Mouse (Mus musculus) lung, postnatal 10 days (tissue): ENCODE measurements at regions not wholly inside any gene's neighbourhood (a gene's known extent, or its start where the extent isn't known, plus 50 kb on each side); places are given as distances from the start of the nearest gene placed in this dataset.

ENCODE experiments used
- DNase-seq: peaks from one replicate; pipeline ENCODE4 v3.0.0; 2021

GRCm38 (mm10) chr8:26527186-26527580 is 407.8 kb downstream of the Gm45692 start:
- no peak for DNase-seq

DNA sequence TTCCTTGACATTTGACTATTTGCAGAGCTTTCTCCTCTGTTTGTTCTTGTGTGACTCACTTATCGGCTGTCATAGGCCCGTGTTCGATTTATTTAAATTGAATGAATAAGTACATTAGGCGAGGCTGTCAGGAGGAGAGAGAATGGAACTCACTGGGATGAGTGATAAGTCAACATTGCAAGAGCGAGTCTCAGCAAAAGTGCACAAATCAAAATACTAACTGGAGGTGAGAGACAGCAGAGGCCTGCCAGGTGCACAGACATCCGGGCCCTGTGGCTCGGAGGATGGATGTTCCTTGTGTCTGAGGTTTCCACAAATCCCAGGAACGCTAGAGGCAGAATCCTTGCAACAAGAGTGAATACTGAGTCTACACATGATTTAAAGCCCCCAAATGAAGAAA is 410.6 kb downstream of the Gm45692 start:
- no peak for DNase-seq

- peak; percentile 2 for DNase-seq
Measured at GRCm38 (mm10) chr8:26533444-26534421, 414.4 kb downstream of the Gm45692 start.

GRCm38 (mm10) chr8:26535816-26536215 is 416.5 kb downstream of the Gm45692 start:
- no peak for DNase-seq

- no peak for DNase-seq
Measured at GRCm38 (mm10) chr8:26553691-26554090, 423.4 kb upstream of the Zfp703 start.

GRCm38 (mm10) chr8:26559196-26559595 is 417.9 kb upstream of the Zfp703 start:
- peak; percentile 72 for DNase-seq

DNA sequence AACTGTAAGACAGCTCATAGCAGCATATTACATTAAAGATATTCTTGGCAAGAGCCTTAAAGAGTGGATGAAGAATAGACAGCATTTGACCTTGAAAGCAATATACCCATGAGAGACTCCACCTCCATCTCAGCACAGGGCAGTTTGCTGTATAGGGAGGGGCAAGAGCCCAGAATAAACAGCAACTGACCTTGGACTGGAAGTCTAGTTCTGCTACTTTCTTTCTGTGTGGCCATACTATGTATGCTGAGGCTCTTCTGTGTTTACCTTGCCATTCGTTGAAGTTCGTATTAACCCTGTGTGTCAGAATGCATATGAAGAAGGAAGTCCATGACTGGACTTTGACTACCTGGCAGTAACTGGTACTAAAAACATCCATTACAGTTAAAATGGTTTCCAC is 414.0 kb upstream of the Zfp703 start:
- no peak for DNase-seq

- no peak for DNase-seq
Measured at GRCm38 (mm10) chr8:26564254-26564653, 412.9 kb upstream of the Zfp703 start.

GRCm38 (mm10) chr8:26568423-26569060 is 408.6 kb upstream of the Zfp703 start:
- no peak for DNase-seq

- no peak for DNase-seq
Measured at GRCm38 (mm10) chr8:26588841-26589240, 388.3 kb upstream of the Zfp703 start.

GRCm38 (mm10) chr8:26590591-26591212 is 386.4 kb upstream of the Zfp703 start:
- DNase-seq = no peak

DNA sequence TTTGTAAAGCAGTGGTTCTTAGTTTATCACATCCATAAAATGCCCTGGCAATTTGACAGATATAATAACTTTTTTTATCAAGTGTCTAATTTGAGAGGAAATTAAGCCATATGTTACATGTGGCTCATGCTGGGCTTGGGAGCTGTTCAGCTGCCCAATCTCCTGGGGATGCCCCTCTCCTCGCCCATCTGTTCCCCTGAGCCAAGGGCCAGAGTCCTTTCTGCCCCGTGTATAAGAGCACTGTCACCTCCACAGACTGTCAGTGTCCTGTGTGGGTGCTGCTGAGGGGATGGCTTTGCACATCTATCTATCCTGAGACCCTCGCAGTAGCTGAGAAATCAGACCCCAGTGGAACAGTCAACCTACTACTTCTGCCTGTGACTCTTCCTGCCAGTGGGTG is 385.9 kb upstream of the Zfp703 start:
- DNase-seq = no peak

DNA sequence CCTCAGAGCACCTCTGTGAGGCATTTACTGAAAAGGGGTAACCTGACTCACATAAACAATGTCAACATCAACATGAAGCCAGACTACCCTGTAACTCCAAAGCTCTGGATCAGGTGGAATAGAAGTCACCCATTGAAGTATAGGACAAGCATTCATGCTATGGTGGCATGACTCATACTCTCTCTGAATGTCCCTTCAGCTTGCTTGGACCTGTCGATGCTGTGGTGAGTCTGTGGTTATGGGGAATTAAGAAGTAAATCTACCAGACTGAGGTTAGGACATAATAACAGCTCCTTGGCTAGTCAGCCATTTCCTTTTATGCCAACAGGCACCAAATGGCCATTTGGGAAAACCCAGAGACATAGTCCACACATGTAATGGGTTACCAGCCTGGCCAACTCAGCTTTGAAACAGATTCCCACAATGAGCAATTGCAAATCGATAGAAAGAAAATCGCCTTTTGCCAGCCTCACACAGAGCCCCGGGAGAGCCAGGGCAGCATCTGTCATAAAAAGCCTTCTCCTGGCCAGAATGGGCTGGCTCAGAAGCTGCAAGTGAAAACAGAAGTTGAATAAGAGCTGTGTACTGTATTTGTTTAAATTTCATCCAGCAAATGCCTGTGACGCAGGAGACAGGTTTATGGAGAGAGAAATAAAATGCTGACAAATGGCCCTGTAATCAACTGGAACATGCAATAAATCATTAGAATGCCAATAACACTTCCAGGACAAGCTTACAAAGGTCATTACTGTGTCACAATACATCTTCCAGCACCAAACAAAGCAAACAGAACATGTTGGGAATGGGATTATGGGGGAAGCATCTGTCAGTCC is 383.4 kb upstream of the Zfp703 start:
- DNase-seq = no peak

DNA sequence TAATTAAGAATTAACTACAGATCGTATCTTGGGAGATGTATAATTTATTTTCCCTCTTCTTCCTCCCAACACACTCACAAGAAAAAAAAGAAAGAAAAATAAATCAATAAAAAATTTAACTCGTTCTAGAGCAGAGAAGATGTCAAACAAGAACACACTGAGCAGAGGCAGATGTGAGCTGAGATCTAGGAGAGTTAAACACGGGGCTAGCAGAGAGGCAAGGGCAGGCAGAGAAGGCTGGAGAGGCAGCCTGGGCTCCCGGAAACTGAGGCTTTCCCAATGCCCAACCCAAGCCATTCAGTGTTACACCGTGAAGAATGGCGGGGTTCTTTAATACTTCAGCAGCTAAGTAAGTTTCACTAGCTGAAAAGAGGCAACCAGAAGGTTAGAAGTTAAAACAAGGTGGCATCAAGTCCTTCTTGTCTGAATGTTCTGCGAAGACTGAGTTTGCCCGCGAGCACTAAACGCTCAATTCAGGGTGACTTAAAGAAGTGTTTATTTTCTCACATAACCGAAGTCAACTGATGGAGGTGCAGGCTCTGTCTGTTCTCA is 382.7 kb upstream of the Zfp703 start:
- no peak for DNase-seq

GRCm38 (mm10) chr8:26595431-26596018 is 381.6 kb upstream of the Zfp703 start:
- DNase-seq = no peak

DNA sequence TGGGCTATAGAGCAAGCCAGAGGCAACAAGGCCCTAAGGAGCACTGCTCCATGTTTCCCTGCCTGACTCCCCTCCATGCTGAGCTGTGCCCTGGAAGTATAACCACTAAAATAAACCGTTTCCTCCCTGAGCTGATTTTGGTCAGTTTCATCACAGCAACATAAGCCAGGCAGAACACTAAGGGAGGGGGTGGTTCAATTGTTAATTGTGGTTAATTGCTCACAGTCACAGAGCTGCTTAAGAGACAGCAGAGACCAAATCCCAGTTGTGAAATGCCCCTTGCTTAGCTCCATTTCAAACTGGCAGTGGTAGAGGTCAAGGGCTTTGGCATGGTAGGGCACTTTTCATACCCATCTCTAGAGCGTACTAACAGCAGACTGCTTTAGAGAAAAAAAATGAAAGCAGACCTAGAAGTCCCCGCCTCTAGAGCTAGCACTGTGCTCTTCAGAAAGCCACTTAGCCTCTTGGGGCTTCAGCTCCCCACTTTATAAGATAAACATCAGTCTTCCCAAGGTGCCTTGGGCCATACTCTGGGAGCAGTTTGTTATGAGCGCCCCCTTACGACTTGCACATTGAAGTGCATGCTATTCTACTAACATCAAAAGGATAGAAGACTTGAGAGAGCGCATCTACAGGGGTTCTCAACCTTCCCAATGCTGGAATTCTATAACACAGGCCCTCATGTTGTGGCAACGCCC is 380.3 kb upstream of the Zfp703 start:
- DNase-seq = peak; percentile 11

DNA sequence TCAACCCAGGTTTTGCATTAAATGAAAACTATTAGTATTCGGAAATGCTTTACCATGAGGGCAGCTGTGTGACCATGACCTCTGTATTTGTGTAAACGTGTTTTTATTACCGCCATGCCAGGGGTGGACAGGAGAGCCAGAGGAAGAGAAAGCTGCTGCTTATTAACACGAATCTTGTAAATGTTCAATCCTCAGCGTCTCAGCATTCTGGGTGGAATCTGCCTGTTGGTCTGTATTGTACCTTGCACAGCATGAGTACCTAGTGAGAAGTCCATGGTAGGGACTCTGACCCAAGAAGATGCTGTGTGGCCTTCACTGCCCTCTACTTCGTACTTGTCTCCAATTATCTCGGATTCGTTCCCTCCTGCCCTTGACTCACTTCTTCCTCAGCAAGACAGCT is 378.6 kb upstream of the Zfp703 start:
- no peak for DNase-seq

- DNase-seq = no peak
Measured at GRCm38 (mm10) chr8:26600127-26600526, 377.0 kb upstream of the Zfp703 start.

- DNase-seq = no peak
Measured at GRCm38 (mm10) chr8:26608001-26608400, 369.1 kb upstream of the Zfp703 start.

GRCm38 (mm10) chr8:26608588-26608987 is 368.5 kb upstream of the Zfp703 start:
- DNase-seq = no peak

DNA sequence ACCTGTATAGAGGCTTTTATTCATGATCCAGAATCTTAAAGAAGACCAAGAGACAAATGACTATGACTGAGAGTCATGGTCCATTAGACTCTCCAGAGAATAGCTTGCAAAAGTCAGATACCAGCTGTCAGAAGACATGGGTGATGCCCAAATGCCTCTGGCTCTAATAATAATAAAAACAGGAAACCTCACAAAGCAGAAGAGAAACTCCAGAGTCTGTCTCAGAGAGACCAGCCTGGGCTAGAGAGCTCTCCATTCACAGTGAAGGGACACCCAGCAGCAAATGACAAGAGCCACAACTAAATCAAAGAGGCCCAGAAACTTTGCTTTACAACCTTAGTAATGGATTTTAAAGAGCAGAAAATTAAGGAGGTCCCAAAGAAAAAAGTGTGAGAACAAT is 365.0 kb upstream of the Zfp703 start:
- DNase-seq = no peak
